Mouse (Mus musculus) splenic B cell, adult 2 months (primary cell): ENCODE results near the gene Gm20458.
A peak's percentile ranks its signal among the peaks of the same experiment; 100 is the strongest.

Experiments
- DNase-seq: peaks from one replicate; pipeline ENCODE4 v3.0.0-alpha.2; 2011; ENCODE audit warnings: low read depth, low spot score
- H3K27me3 ChIP-seq: 2 replicates; pipeline ENCODE4 v1.6.1; 2012; ENCODE audit warnings: mild to moderate bottlenecking, low read length, moderate library complexity, mixed read lengths; ENCODE audit not compliant: control insufficient read depth, poor library complexity, insufficient read depth, severe bottlenecking
- H3K36me3 ChIP-seq: 2 replicates; pipeline ENCODE4 v1.6.1; 2012; ENCODE audit warnings: mild to moderate bottlenecking, low read length, moderate library complexity, mixed read lengths; ENCODE audit not compliant: control insufficient read depth, poor library complexity, insufficient read depth, severe bottlenecking

The Gm20458 gene

DNA sequence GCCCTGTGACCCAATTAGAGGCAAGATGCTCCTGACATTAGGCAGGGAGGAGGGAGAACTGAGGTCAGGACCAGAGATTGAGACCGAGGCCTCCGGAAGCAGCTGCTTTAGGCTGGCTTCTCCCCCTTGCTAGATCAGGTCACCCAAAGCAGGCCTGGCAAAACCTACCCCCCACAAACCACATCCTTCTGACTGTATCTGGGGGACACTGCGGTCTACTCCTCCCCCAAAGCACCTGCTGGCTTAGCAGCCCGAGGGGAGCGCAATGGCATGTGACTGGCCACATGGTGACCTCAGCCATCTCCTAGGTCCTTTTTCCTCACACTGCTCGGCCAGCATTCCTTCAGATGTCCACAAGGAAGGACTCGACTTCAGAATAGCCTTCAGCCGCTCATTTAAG is 19.6 kb upstream of the Gm20458 start:
- DNase-seq, result peak; percentile 87
- Histone ChIP-seq H3K36me3 (no peaks in the 10 kb centered on the region), H3K27me3 (no peaks in the 10 kb centered on the region)

DNA sequence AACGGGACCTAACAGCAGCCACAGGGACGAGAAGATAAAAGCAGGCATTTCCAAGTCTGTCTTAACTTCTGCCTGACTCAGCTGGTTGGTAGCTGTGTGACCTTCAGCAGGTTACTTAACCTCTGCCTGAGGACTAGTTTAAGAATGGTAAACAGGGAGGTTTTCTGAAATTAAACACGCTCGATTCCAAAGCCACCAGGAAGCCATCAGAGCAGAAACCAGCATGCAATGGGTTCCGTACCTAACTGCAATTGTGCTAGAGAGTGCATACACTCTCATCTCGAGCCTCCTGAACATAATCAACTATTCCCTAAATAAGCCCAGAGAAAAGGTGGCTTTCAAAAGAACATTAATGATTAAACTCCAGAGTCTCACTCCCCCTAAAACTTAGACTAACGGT is 19.0 kb upstream of the Gm20458 start:
- Histone ChIP-seq H3K27me3 (no peaks in the 10 kb centered on the region), H3K36me3 (no peaks in the 10 kb centered on the region)
- no peak for DNase-seq

DNA sequence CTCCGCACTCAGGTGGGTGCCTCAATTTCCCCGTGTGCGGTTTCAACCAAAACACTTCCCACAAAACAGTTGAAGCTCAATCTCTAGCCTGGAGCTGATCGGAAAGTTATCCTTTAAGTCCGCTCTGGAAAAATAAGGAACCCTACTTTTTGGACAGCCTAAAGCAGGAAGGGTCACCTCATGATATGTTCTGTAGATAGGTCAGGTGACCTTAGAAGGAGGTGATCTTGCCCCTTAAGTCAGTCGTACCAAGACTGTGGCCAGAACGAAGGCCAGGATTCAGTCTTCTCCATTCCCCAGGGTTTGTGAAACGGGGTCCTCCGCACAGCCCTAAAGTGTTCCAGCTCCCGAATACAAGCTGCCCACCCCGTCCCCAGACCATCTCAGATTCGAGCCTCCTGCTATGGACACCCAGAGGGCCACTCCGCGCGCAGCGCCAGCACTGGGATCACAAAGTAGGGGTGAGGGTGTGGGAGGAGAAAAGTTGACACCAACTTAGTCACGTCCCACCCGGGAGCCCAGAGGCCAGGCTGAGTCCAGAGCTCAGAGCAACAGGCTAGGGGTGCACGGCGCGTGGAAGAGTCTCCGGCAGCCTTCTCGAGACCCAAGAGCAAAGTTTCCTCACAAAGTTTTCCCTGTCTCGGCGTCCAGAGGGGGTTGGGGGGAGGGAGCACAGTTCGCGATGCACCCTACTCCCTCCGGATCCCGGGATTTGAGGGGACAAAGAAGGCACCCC is 18.3 kb upstream of the Gm20458 start:
- peak; percentile 30 for DNase-seq
- Histone ChIP-seq H3K27me3 (no peaks in the 10 kb centered on the region), H3K36me3 (no peaks in the 10 kb centered on the region)

DNA sequence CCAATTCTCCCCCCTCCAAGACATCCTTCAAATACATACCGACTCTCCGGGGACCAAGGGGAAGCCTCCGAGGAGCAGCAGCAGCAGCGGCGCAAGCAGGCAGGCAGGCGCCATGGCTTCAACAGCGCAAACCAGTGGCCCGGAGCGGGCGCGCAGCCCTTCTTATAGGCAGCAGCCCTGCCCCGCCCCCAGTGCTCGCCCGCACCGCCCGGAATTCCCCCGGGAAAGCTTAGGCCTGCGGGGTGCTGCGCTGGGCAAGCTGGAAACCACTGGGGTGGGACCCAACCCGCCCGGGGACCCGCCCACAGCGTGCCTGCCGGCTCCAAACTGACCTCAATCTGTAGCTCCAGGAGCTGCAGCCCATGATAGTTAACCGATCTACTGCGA is 17.7 kb upstream of the Gm20458 start:
- DNase-seq, result peak; percentile 86
- H3K27me3 ChIP-seq, result no peaks in the 10 kb centered on the region
- no peaks in the 10 kb centered on the region for H3K36me3 ChIP-seq

DNA sequence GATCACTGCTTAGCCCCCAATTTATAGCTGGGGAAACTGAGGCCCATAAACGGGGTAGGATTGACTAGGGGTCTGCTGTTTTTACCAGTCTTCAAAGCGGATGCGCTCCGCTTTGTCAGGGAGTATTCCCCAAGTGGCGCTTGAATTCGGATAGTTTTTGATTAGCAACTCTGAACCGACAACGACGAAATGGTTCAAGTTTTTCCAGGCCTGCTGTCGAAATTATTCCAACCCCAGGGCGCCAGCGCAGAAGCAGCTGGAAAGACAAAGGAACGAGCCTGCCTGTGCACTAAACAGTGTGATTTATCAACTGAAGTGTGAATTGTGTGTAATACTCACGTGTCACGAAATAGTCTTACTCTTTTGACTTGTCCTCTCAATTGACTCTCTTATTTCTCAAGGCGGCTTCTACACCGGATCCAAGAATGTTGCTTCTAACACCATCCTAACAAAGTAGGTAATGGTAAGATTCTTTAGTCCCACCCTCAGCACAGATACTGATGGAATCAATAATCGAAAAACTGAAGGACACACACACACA is 17.2 kb upstream of the Gm20458 start, which contains the start of gene Sdc4:
Gene Sdc4, minus strand, starts transcription at position 428 of the 541 bp plus-strand sequence.
- no peaks in the 10 kb centered on the region for H3K36me3 ChIP-seq
- no peak for DNase-seq
- H3K27me3 ChIP-seq, result no peaks in the 10 kb centered on the region

DNA sequence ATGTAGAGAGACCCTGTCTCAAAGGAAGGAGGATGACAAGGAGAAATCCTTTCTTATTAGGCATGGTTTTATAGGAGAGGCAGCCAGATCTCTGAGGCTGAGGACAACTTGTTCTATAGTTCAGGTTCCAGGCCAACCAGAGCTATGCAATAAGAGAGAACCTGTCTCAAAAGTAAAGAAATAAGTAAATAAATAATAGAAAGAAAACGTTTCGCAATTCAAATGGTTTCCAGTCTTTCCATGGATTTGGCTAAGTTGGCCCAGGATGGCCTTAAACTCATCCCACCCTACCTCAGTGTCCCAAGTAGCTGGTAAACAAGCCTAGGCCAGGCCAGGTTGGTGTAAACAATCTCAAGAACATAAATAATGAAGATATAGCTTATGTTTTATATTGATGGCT is 16.1 kb upstream of the Gm20458 start:
- no peaks in the 10 kb centered on the region for H3K27me3 ChIP-seq
- no peak for DNase-seq
- H3K36me3 ChIP-seq, result no peaks in the 10 kb centered on the region

DNA sequence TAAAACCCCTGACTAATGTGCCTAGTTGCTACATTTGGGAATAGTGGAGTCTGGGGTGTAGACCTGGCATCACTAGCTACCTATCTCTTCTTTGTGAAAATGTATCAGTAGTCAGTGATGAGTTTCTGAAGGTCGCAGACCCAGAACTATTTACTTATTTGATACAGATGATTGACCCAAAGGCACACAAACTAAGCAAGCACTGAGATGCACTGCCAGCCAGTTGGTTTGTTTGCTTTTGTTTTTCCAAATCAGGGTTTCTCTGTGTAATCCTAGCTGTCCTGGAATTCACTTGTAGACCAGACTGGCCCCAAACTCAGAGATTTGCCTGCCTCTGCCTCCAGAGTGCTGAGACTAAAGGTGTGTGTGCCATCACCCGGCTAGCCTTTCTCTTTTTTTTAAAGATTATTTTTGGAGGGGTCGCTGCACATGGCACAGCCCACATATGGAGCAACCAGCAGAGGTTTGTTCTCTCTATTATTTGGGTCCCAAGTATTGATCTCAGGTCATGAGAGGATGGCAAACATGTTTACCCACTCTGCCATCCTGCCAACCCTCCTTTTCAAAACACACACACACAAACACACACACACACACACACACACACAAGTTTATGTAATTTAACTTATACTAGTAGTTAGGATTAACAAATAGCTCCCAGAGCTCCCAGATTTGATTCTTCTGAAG is 15.2 kb upstream of the Gm20458 start:
- no peak for DNase-seq
- no peaks in the 10 kb centered on the region for H3K36me3 ChIP-seq
- H3K27me3 ChIP-seq, result no peaks in the 10 kb centered on the region

DNA sequence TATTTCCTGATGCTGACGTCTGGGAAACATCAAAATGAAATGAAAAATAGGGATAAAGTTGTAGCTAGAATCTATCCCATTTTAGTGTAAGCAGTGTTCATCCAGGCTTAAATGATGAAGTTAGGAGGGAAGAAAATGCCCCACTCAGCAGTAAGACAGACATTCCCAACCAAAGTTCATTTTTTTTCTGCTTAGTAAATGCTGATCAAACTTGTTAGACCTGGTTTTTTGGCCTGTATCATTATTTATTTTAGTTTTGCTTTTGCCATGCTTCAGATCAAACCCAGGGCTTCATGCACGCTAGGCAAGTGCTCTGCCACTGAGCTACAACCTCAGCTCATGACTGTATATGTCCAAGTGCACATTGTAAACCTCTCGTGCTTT is 14.7 kb upstream of the Gm20458 start:
- no peak for DNase-seq
- H3K27me3 ChIP-seq, result no peaks in the 10 kb centered on the region
- no peaks in the 10 kb centered on the region for H3K36me3 ChIP-seq

DNA sequence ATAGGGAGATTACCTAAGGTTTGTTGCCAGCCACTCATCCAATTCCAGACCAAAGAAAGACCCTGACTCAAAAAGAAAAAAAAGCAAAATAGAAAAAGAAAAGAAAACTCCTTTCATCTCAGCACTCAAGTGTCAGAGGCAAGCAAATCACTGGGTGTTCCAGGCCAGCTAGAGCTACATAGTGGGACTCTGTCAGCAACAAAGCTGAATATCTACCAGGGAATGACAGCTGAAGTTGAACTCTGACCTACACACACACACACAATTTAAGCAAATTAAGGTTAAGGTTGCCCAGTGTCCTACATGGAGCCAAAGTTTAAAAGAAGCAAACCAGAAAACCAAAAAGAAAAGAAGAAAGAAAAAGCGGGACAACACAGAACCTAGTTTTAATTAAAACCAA is 12.6 kb upstream of the Gm20458 start:
- H3K36me3 ChIP-seq, result no peaks in the 10 kb centered on the region
- H3K27me3 ChIP-seq, result no peaks in the 10 kb centered on the region
- no peak for DNase-seq

DNA sequence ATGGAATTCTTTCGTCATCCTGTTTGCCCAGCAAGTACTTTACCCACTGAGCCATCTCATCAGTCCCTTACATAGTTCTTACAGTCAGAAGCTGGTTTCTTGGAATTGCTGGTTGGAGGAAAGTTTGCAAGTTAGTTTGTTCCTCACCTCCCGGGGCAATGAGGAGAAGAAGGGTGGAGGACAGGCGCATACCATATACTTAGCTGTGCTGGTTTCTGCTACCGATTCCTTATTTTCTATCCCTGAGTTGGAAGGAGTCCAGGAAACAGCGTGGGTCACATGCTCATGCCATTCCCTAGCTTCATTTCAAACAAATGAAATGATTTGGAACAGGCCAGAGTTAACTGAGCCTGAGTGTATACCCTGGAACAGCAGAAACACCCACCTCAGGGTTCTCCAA is 11.8 kb upstream of the Gm20458 start:
- Histone ChIP-seq H3K36me3 (no peaks in the 10 kb centered on the region), H3K27me3 (no peaks in the 10 kb centered on the region)
- no peak for DNase-seq

DNA sequence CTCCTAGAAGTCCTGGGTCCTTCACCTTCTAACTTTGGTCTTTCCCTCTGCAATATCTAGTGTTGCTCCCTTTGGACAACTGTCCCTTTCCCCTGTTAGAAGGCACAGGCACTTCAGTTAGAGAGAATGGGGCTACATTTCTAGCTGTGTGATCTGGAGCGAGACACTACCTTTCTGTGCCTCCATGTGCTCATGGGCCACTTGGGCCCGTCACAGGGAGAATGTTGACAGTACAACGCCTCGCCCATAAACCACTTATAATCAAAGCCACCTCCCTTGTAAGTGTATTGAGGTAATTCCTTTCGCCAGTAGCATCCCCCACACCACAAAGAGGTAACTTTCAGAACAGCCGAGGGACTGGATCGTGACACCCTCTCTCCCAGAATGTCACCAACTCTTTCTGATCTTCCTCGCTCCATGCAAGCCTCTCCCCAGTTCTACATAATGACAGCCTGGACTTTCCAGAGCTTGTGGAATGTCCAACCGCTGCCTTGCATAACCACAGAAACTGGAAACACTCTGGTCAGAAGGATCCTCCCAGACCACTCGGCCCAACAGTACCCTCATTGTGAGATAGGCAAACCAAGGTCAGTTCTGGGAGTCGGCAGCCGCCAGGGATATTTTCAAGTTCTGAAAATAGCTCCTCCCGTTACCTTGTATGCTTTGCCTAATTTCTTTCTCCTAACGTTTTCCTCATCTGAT is 11.3 kb upstream of the Gm20458 start:
- no peak for DNase-seq
- Histone ChIP-seq H3K27me3 (no peaks in the 10 kb centered on the region), H3K36me3 (no peaks in the 10 kb centered on the region)

DNA sequence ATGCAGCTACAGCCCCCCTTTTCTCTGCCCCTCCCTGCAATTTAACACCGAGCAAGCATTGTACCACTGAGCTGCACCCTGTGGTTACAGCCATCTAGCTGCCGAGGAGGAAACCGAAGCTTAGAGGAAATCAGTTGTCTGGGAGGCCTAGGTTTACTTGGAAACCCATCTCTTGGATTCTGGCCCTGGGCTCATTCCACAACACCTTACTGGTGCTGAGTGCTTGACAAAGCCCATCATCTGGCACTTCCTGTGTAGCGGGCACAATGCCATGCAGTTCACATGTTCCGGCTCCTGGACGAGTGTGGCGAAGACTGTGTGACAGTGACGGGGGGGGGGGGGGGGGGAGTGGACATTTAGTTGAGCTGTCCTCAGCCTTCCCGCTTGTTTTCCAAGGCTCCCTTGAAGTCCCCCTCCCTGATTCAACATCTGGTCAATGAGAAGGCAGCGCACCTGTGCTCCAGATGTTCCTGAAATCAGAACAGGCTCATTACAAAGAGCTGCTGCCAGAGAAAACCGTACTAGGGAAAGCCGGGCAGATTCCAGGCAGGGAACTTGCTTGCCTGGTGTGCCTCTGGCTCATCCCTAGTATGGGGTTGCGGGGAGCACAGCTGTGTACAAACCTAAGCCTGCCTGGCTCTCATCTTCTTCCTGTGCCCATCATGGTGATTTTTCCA is 8.6 kb upstream of the Gm20458 start:
- DNase-seq, result no peak
- H3K27me3 ChIP-seq, result no peaks in the 10 kb centered on the region
- no peaks in the 10 kb centered on the region for H3K36me3 ChIP-seq

DNA sequence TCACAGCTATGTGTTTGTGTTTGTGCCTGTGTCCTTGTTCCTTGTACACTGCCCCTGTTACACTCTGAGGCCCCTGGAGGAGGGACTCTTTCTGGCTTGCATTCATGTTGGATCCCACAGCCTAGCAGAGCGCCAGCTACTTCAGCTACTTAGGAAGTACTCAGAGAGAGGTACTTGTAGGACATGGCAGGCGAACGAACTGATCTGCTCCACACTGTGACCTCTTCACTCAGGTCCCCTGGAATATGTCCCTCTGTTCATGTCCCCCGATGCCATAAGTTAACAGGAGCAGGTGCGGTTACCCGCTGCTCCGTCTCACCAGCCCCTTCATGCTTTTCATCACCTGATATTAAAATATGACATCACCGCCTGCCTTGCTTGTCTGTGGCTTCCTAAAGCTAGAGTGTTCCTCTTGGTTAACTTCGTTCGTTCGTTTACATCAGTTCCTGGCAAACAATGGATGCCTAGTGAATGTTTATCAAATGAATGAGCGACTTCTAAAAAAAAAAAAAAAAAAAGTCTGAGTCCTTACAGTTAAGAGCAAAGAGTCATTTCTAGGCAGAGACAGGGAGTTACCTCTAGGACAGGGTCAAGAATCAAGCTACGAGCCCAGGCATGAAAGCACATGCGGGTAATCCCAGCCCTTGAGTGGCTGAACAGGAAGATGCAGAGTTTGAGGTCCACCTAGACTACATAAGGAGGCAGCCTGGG is 7.6 kb upstream of the Gm20458 start:
- Histone ChIP-seq H3K36me3 (no peaks in the 10 kb centered on the region), H3K27me3 (no peaks in the 10 kb centered on the region)
- no peak for DNase-seq

DNA sequence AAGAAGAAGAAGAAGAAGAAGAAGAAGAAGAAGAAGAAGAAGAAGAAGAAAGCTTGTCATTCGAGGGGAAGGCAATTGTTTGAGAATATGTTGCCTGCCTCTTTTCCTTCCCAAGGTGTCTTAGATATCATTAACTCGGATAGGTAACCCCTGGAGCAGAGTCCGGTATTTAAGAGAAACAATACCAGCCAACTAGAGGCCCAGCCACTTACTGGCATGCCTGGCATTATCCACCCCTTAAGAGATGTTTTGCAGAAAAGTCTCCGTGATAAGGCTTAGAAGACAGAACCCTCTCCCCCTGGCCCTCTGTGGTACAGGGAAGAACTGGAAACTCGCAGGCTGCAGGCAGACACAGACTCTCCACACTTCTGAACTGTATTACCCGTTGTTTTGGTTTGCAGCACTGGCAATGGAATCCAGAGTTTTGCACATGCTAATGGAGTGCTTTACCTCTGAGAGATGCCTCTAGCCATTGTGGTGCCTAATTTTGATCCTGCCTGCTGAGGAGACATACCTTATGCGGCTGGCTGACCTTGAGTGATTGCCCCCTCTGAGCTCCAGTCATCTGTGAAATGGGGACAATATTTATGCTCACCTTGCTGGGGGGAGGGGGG is 6.8 kb upstream of the Gm20458 start:
- H3K27me3 ChIP-seq, result no peaks in the 10 kb centered on the region
- DNase-seq, result no peak
- no peaks in the 10 kb centered on the region for H3K36me3 ChIP-seq
